Mouse (Mus musculus): ENCODE measurements around the gene Apol8. TPM values are rescaled to one million over a fixed set of nuclear protein-coding genes. Genes with fewer than 3 reads are reported as not detected.
"Not testable (repeated sequence)": the region's sequence is repeated elsewhere in the genome, so short reads cannot be mapped to it uniquely, and the experiment has no call there.

Apol8 gene
- total RNA-seq, 2 experiments from 2014 or later: 1.7 to 4.8 TPM

DNA sequence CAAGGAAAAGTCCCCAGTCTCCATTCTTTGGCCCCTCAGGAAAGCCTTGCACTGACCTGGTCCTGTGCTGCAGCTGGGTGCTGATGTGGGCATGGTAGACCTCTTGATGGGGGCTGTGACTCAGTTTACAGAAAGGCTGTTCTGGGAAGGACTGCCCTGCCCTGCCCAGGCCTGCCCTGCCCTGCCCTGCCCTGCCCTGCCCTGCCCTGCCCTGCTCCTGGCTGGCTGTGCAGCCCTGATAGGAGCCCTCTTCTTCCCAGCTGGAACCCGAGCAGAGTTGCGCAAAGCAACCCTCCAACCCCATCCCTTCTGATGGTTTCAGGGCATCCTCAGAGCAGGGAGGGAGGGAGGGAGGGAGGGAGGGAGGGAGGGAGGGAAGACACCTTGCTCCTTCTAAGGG lies 1.7 kb downstream of the Apol8 start:
- DNase-seq (ENCODE audit: low spot score in 2 of 2): no peak

DNA sequence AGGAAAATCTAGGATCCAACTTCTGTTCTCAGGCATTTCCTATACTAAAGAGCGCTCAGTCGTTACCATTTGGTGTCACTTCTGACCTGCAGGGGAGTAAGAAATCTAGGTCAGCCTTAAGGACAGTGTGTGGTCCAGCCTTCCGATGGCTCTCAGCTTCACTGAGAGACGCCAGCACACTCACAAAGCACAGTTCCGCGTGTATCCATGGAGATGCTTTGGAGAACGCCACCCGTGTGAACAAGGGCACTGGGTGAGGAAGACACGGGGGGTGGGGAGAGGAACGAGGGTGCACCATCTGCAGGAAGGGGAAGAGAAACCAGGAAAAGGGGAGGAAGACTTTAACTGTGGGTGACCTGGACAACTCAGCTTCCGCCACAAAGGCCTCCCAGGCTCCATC lies 4.4 kb downstream of the Apol8 start:
- no peak for DNase-seq (ENCODE audit: low spot score in 2 of 2)

DNA sequence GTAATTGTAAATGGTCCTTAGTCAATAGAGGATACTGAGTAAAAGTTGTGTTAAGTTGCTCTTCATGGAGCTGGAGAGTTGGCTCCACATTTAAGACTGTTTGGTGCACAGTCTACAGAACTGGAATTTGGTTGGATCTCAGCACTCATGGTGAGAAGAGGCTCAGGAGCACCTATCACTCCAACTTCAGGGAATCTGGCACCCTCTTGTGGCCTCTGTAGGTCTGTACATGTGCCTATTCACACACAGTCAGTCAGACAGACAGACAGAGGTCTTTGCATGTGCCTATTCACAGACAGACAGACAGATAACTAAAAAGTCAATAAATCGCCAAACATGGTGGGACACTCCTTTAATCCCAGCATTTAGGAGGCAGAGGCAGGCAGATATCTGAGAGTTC lies 6.3 kb downstream of the Apol8 start:
- no peak for DNase-seq (ENCODE audit: low spot score in 2 of 2)

DNA sequence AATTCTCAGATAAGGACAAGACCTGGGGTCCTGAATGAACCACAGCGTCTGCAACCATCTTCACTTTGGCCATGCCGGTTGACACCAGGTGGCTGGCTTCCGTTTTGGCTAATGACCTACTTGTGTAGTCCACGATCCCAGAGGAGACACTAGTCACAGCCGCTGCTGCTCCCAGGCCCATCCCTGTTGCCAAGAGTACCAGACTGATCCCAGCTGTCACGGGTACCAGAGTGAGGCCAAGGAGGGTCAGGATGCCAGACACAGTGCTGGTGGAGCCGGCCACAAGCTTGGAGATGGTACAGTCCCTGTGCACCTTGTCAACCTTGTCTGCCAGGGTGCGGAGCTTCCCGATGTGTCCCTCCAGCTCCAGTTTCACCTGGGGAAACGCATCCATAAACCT lies 7.1 kb downstream of the Apol8 start:
- no peak for DNase-seq (ENCODE audit: low spot score in 2 of 2)

DNA sequence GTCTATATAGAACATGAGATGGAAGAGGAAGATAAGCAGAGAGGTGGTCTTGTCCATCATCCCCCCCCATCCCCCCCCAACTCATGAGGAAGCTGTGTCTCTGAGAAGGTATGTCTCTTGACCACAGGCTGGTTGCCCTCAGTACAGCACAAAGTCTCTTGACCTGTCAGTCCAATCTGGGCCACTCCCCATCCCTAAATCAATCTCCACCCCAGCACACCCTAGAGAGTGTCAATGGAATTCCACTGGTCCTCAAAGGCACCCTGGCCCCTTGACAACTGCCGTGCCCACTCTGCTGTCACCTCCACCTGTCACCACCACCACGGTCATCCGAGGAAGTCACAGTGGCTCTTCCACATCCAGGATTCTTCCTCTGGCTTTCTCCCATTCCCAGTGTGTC lies 8.4 kb downstream of the Apol8 start:
- DNase-seq (ENCODE audit: low spot score in 2 of 2): no peak

DNA sequence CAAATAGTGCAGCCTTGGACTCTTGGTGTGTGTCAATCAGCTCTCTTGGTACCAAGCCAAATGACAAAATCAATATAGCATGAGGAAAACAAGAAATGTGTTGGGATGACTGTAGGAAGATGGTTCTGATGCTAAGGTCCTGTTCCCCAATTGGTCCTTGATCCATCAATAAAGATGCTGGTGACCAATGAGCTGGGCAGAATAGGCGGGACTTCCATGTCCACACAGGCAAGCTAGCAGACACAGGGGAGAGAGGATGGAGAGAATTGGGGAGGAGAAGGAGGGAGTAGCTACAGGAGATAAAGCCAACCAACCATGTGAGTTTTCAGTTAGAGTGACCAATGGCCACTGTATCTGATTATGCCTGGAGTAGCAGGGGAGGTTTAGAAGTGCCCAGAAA lies 10.5 kb downstream of the Apol8 start:
- no peak for DNase-seq (ENCODE audit: low spot score in 2 of 2)

DNA sequence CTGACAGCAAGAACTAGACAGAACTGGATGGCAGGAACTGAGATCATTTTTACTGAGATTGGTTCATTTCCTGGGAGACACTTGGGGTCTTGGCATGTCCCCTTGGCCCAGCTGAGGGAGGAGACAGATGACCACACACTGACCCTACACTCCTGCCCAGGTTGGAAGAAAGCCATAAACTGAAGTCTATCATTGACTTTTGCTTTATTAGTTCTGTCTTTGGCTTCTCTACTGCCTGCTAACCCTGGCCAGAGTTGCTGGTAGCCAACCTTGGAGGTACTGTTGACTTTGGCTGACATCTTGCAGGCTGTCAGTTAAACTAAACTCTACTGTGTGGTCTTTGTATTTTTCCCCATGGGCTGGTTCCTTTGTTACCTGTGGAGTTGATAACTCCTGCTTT lies 11.7 kb downstream of the Apol8 start:
- DNase-seq (ENCODE audit: low spot score in 2 of 2): no peak

DNA sequence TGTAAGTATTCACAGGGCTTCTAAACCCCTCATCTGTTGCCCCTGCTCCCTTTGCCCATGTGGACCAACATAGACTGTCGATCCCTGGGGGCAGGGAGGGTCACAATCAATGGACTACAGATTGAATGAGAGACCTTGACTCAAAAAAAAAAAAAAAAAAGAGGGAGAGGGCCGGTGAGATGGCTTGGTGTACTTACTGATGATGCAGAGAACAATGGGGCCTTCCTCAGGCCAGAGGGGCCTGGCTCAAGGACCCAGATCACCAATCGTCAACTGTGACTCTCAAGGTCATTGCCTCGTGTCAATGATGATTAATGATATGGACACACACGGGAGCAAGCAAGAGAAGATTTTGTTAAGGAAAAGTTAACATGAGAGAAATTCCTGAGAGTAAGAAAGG lies 12.2 kb downstream of the Apol8 start:
- no peak for DNase-seq (ENCODE audit: low spot score in 2 of 2)

DNA sequence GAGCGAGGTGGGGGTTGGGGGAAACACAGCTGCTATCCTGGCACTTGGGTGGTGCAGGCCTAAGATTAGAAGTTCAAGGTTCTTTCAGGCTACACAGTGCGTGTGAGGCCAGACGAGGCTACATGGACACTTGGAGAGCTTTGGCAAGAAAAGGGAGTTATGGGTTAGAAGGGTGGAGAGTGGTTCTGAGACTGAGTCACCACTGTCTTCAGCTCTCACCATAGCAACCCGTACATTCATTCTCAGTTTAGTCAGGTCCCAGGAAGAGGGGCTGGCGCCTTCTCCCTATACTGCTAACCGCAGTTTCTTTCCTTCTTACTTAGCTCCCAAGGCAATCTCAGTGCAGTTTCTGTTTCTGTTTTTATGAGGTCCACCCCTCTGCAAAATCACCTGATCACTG lies 15.2 kb downstream of the Apol8 start:
- DNase-seq (ENCODE audit: low spot score in 2 of 2): not testable (repeated sequence)

DNA sequence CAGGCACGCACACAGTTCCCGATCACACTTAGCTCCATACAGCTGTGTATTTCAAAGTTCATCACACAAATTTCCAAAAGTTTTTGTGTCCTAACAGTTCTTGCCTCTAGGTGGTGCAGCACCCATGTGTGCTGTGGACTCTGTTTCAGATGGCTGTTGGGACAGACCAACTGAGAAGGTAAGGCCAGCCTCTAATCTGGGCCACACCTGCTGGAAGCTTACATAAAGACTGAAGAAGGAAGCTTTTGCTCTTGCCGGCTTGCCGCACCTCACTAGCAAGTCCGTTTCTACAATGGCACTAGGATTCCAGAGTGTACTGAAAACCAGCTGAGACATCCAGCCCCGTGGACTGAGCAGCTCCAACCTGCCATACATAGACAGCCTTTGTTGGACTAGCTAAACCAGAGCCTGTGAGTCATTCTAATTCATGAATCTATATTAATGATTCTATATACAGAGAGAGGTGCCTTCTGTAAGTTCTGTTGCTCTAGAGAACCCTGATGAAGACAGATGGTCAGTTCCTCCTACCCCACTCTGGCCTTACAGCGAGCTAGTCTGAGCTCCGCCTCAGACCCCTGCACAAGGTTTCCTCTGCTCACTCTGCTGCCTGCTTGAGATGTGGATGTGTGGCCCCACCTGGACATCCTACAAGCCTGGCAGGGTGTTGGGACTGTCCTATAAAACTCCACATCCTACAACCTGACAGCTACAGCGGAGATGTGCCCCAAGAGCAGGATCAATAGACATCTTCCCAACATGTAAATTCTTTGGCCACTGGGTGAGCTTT lies 16.1 kb downstream of the Apol8 start:
- no peak for DNase-seq (ENCODE audit: low spot score in 2 of 2)

DNA sequence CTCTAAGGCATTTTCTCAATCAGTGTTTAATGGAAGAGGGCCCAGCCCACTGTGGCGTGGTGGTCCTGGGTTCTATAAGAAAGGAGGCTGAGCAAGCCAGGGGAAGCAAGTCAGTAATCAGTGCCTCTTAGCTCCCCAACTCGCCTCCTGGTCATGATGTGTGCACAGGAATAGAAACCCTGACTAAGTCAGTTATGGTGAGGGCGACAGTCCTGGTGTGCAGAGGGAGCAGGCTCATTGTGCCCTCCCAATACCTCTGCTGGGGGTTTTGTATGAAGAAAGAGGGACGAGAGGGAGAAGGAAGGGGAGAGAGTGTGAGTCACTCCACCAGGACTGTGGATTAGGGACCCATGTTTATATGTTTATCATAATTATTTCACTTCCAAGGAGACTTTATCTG lies 22.9 kb downstream of the Apol8 start:
- not testable (repeated sequence) for DNase-seq (ENCODE audit: low spot score in 2 of 2)

DNA sequence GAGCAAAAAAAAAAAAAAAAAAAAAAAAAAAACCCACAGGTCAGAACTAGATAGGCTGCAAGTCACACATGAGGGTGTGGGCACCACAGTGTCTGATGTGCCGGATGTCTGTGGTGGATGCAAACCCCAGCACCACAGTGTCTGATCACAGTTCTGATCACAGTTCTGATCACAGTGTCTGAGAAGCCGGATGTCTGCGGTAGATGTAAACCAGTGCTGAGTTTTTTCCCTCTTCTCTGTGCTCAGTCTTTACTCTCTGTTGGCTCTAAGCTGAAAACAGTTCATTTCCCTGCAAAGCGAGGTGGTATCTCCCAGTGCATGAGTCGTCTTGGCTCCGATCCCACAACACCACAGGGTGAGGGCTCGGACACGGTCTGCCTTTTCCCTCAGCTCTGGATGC lies 23.4 kb downstream of the Apol8 start:
- DNase-seq (ENCODE audit: low spot score in 2 of 2): not testable (repeated sequence)

DNA sequence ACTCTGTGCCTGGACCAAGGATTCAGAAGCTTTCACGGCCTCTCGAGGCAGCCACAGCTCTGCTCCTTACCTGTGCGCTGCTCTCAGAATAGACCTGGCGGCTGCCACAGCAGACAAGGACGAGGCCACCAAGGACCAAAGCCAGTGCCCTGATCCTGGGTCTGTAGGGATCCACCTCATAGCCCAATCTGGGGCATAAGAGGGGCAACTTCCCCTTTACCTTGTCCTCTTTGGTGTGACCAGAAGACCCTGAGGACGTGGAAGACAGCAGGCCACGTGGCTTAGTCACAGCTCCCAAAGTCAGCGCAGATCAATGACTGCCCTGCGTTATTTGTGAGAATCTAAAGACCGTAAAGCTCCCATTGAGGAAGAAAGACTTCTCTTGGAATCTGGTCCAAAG lies 24.0 kb downstream of the Apol8 start:
- not testable (repeated sequence) for DNase-seq (ENCODE audit: low spot score in 2 of 2)

DNA sequence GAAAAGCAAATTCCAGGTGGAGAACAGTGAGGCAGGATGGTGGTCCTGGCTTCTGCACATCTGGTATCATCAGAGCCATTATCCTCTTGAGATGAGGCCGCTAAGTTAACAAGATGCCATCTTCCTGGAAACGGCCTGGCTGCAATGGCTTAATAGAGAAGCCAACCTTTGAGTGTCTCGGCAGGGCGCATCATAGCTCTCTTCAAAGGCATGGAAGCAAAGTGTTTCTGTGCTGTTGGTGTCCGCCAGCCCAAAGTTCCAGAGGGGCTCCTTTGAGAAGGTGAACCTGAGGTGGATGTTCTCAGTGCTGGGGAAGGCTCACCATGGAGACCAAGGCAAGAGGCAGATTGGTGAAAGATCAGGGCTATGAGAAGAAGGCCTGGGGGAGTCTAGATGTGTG lies 25.2 kb downstream of the Apol8 start:
- no peak for DNase-seq (ENCODE audit: low spot score in 2 of 2)

DNA sequence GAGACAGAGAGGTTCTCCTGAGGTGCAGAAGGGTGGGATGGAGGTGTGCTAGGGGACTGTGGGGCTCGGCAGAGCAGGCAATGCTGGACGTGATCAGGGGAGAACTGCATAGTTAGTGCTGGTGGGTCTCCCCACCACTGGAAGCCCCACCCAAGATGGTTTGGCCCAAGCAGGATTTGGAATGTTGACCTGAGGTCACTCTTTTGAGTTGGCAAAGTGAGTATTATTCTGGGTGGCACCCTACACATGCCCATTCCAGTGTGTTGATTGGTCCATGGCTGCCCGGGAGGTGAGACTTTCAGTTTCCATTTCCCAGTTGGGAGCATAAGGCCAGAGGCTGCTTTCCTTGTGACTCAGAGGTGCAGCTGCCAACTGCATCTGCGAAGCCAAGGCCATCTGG lies 28.1 kb downstream of the Apol8 start, which contains the start of gene Apol9b:
Apol9b (plus strand) TSS at position 301 of the 400 bp plus-strand sequence.
- not testable (repeated sequence) for DNase-seq (ENCODE audit: low spot score in 2 of 2)

DNA sequence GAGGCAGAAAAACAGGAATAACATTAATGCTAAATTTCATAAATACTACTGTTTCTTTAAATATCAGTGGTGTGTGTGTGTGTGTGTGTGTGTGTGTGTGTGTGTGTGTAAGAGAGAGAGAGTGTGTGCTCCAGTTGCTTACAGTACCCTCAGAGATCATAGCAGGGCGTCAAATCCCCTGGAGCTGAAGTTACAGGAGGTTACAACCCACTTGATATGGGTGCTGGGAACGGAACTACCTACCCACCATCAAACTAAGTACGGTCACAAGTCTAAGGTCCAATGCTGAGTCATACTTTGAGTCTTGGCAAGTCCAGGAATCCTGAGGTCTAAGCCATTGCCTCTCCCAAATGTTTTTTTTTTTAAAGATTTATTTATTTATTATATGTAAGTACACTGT lies 29.1 kb downstream of the Apol8 start:
- not testable (repeated sequence) for DNase-seq (ENCODE audit: low spot score in 2 of 2)

DNA sequence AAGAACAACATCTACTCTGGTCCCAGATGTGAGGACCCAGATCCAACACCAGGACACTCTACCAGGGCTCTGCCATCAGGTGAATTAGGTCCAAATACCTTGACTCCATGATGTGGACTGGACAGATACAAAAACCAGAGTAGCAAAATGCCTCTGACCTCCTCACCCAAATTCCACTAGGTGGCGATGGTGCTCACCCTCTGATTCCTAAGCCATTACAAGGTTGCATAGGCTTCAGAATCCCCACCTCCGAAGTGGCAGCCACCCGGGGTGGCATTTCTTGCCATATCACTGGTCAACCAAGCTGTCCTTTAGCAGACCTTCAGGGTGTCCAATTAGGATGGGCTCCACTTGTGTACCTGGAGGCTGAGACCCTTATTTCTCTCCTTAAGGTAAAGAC lies 29.7 kb downstream of the Apol8 start:
- not testable (repeated sequence) for DNase-seq (ENCODE audit: low spot score in 2 of 2)

DNA sequence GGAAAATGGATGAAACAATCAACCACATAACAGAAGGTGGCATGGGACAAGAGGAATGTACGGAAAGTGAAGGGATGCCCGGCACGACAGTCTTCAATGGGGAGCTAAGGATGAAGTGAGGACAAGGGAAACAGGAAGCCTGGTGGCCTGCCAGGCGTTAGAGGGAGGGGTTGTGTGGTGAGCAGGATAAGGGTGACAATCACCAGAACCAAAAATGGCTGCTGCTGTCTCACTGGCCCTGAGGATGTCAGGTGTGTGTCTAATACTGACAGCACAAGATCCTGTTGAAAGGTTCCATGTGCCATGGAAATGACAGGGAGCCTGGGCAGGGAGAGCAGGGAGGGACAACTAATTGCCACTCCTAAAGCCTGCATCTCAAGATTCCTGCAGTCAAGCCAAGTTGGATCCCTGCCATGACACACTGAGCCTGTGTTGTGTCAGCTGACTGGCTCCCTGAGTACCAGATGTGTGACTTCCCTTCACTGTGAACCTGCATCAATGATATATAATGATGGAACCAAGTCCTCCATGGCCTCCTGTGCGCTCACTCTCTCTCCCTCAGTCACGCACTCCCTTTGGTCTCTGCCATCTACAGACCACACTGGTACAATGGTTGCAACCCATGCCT lies 31.3 kb downstream of the Apol8 start:
- DNase-seq (ENCODE audit: low spot score in 2 of 2): not testable (repeated sequence)

DNA sequence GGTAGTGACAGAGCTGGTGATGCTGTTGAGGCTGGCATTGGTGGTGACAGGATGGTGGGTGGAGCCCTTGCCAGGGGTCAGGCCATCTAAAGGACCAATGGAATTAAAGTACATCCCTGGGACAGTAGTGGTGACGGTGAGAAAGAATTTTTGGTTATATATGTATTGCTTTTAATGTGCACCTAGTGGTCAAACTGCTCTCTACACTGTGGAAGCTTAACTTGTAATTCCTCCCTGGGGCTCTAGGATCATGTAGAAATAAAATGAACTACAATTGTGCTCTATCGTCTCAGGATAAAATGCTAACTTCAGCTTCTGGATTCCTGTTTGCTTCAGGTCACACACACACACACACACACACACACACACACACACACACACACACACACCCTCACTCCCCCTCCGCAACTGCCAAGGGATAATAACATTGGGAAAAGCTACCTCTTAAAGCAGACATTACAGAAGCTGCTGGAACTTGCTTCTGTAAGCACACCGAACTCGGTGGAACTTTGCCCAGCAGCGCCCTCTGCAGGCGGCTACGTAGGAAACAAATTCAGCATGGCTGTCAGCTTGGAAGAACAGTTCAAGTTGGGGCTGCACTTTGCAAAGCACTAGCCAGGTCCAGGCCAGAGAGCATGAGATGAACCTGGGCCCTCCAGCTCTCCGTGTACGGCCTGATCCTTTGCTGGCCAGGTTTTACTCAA lies 32.4 kb downstream of the Apol8 start:
- DNase-seq (ENCODE audit: low spot score in 2 of 2): not testable (repeated sequence)

DNA sequence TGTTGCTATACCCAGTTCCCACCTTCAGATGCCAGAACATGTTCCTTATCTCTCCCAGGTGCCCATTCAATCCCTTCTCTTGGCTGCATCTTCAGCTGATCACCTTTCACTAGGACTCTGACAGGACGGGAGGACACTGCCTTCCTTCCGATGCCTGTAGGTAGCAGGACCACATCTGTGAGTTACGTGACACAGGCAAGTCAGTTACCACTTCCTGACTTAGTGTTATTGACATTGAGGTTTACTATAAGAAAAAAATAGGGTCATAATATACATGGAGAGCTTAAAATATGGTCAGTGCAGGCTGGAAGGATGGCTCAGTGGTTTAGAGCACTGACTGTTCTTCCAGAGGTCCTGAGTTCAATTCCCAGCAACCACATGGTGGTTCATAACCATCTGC lies 35.3 kb downstream of the Apol8 start:
- DNase-seq (ENCODE audit: low spot score in 2 of 2): not testable (repeated sequence)

DNA sequence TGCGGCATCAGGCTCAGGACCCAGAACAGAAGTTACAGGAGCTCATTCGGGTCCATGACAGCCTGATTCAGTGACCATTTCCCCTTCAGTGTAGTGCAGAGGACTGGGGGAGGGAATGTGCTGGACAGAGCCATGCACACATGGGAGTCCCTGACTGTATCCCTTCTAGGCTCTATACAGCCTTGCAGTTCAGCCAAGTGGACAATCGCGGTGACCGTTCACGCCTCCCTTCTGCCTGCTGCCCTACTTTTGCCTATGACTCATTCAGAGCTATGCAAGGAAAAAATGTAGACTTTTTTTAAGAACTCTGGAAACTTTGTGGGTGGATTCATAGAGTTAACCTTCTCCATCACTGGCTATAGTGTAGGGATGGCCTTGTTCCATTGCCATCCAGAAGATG lies 38.6 kb downstream of the Apol8 start:
- DNase-seq (ENCODE audit: low spot score in 2 of 2): not testable (repeated sequence)

DNA sequence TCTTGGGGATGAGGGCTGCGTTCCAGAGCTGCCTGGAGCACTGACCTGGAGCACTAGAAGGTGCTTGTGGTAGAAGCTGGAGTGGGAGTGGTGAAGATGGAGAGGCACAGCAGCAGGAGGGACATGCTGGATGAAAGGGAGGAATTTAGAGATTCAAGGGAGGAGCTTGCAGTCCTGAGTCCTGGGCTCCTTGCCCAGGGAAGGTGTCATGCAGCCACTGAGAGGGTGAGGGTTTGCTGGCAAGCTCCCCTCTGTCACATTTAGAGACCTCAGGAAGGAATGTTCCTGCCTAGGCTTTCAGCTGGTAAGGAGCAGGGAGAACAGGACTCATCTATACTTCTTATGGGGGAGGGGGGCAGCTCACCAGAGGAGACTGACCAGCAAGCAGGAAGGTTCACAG lies 47.9 kb downstream of the Apol8 start:
- not testable (repeated sequence) for DNase-seq (ENCODE audit: low spot score in 2 of 2)

All from adrenal gland, postnatal 4 days (tissue).